Mouse (Mus musculus): ENCODE data around the gene Slc38a5.

DNA sequence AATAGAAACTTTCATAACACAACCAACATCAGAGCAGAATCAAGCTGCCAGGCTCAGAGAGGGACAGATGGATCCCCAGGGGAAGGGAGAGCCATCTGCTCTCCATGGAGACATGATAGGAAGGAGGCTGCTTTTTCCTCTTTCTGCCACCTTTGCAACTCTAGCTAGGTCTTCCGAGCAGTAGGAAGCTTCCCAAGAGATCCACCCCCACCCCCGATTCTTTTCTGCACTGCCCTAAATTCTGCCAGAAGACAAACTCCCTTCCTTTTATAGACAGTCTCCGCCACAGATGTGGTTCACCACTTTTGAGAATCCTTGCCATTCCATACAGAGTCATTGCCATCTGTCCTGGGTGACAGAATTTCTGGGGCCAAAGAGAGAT lies 48.6 kb upstream of the Slc38a5 start:
- TF ChIP-seq POLR2A (IDR thresholded peaks at IDR 0.05; ENCODE audit: low read depth, low read length) (no peak), CTCF (IDR thresholded peaks at IDR 0.05; ENCODE audit: extremely low read depth, insufficient read depth, insufficient read length, insufficient replicate concordance) (no peak)
